Mouse (Mus musculus) olfactory bulb, adult 2 months (tissue): ENCODE measurements around the gene Ntrk3.

Experiments
- CTCF ChIP-seq: fragments of 200-500 bp; IDR thresholded peaks from 2 replicates; pipeline ENCODE4 v1.5.1; 2012; ENCODE audit warnings: low read depth, mild to moderate bottlenecking, low read length, moderate library complexity; ENCODE audit not compliant: insufficient read depth
- POLR2A ChIP-seq: fragments of 200-500 bp; IDR thresholded peaks from 2 replicates; pipeline ENCODE4 v1.6.1; 2012; ENCODE audit warnings: mild to moderate bottlenecking, low read depth, low read length, moderate library complexity; ENCODE audit not compliant: insufficient read depth

DNA sequence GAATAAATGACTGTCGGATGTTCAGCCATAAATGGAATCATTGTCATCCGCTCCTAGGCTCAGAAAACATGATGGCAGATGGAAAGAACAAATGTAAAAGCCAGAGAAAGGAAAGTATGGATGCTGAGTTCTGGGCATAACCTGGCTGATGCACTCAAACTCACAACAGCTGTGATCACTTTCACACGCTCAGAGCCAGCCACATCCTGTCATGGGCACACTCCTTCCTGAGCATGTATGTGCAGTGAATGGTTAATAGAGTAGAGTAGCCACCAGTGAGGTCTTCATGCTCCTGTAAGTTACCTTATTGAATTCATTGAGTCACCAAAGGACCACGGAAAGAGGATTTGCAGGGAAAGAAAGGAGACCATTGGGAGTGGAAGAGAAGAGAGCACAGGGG lies 13.2 kb downstream of the Ntrk3 start:
- TF ChIP-seq CTCF, result no peak
- no peak for TF ChIP-seq POLR2A
